Mouse (Mus musculus): ENCODE data around the gene Dnah2.

DNA sequence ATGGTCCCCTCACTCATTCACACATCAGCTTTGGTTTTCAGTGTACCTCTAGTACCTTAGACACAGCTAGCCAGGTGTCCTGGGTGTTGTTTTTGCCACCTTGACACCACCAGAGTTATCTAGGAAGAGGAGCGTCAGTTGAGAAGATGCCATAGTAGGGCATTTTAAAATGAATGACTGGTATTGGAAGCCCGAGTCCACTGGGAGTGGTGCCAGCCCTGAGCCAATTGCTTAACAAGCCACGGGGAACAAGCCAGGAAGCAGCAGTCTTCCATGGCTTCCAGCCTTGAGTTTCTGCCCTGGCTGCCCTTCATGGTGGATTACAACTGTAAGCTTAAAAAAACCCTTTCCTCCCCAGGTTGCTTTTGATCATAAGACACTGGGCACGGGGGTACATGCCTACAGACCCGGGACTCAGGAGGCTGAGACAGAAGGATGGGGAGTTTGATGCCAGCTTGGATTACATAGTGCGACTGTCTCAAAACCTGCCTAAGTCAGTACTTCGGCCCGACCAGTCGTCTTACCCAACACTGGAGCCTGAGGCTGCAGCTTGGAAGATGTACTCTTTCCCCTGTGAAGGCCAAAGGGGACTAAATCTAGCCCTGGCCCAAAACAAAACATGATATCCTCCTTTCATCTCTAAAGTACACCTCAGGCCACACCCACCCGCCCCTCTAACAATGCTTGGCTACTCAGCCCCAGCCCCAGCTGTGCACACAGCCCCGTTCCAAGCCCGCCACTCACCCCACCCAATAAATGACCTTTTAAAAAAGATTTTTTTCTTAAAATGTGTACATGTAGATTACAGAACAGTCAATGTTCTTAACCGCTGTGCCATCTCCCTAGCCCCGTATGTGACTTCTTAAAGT lies 159.1 kb downstream of the Dnah2 start:
- TF ChIP-seq POLR2A (IDR thresholded peaks at IDR 0.05; ENCODE audit: borderline replicate concordance, control insufficient read depth, low read depth, low read length) (no peak), CTCF (IDR thresholded peaks at IDR 0.05; ENCODE audit: control insufficient read depth, insufficient read depth, low read length) (no peak)
